Mouse (Mus musculus) bone marrow macrophage, adult 2 months (primary cell): ENCODE measurements at regions not wholly inside any gene's neighbourhood (a gene's known extent, or its start where the extent isn't known, plus 50 kb on each side); places are given as distances from the start of the nearest gene placed in this dataset.

ENCODE experiments used
- CTCF ChIP-seq: IDR thresholded peaks from 2 replicates; pipeline ENCODE4 v1.5.1; 2012; ENCODE audit warnings: low read depth, mild to moderate bottlenecking, low read length, moderate library complexity
- POLR2A ChIP-seq: IDR thresholded peaks from 2 replicates; pipeline ENCODE4 v1.6.1; 2012; ENCODE audit warnings: mild to moderate bottlenecking, low read depth, low read length, borderline replicate concordance

DNA sequence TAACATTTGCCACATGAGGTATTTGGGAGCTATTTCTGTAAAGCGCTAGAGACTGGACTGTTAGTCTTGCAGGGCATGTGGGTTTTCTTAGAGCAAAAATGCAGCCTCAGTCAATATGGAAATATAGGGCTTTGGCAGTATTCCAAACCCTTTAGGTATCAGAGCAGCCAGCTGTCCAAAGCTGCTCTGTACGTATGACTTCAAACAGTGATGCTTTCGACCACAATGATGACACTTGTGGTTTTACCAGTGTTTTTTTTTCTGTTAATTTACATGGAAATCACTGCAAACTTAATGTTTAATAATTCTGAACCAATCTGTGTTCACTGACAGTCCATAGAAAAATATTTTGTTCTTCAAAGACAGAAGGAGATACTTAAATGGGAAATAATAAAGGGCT is 743.0 kb downstream of the Brinp3 start:
- TF ChIP-seq POLR2A (no peak), CTCF (no peak)
